Mouse (Mus musculus) testis, adult 2 months (tissue): ENCODE results near the gene Rad51. TPM values are rescaled to one million over a fixed set of nuclear protein-coding genes. Genes with fewer than 3 reads are reported as not detected.
A peak's percentile ranks its signal among the peaks of the same experiment; 100 is the strongest.

Source experiments
- H3K27ac ChIP-seq: fragments of 200-500 bp; 2 replicates; pipeline ENCODE4 v1.5.1; 2012; ENCODE audit warnings: low read depth, low read length; ENCODE audit not compliant: control insufficient read depth, insufficient read depth
- H3K27me3 ChIP-seq: fragments of 200-500 bp; 2 replicates; pipeline ENCODE4 v1.6.1; 2012; ENCODE audit warnings: mild to moderate bottlenecking, low read length, moderate library complexity; ENCODE audit not compliant: control insufficient read depth, insufficient read depth
- H3K36me3 ChIP-seq: fragments of 200-500 bp; 2 replicates; pipeline ENCODE4 v1.6.1; 2012; ENCODE audit warnings: mild to moderate bottlenecking, low read length; ENCODE audit not compliant: control insufficient read depth, insufficient read depth
- H3K4me1 ChIP-seq: fragments of 200-500 bp; 2 replicates; pipeline ENCODE4 v1.6.1; 2012; ENCODE audit warnings: low read length; ENCODE audit not compliant: control insufficient read depth, insufficient read depth
- H3K4me3 ChIP-seq: fragments of 200-500 bp; 2 replicates; pipeline ENCODE4 v1.5.1; 2012; ENCODE audit warnings: low read depth, mild to moderate bottlenecking, low read length, moderate library complexity, mixed read lengths; ENCODE audit not compliant: control insufficient read depth
- CTCF ChIP-seq: fragments of 200-500 bp; IDR thresholded peaks from 2 replicates; pipeline ENCODE4 v1.5.1; 2012; ENCODE audit warnings: low read depth, mild to moderate bottlenecking, inconsistent platforms, low read length, moderate library complexity; ENCODE audit not compliant: control insufficient read depth, insufficient read depth, insufficient replicate concordance
- POLR2A ChIP-seq: fragments of 200-500 bp; IDR thresholded peaks from 2 replicates; pipeline ENCODE4 v1.6.1; 2012; ENCODE audit warnings: low read depth, mild to moderate bottlenecking, inconsistent platforms, low read length, moderate library complexity; ENCODE audit not compliant: control insufficient read depth
- polyA plus RNA-seq: library from polyadenylated mRNA; depleted of rRNA; stranded (reverse); fragments of >200 nt; gene quantifications from 2 replicates; pipeline ENCODE4 v1.2.3, GENCODE M21; 2012

The Rad51 gene
- polyA plus RNA-seq, 1 experiment = 15.1 TPM

GRCm38 (mm10) chr2:119113121-119113925, 730 bp downstream of the Rad51 start:
- peak overlapping the region; percentile 96 for H3K4me3 ChIP-seq
- no peaks in the 10 kb centered on the region for H3K4me1 ChIP-seq
- TF ChIP-seq CTCF (no peak), POLR2A (no peak)
- no peaks in the 10 kb centered on the region for H3K36me3 ChIP-seq
- H3K27me3 ChIP-seq = no peaks in the 10 kb centered on the region
- peak overlapping the region; percentile 75 for H3K27ac ChIP-seq

GRCm38 (mm10) chr2:119136346-119136898, 23.8 kb downstream of the Rad51 start:
- TF ChIP-seq CTCF (no peak), POLR2A (no peak)
- H3K27ac ChIP-seq = no peak overlapping the region
- H3K4me1 ChIP-seq = no peaks in the 10 kb centered on the region
- H3K36me3 ChIP-seq = peaks cover 8% of the 10 kb centered on the region
- no peak overlapping the region for H3K4me3 ChIP-seq
- H3K27me3 ChIP-seq = no peaks in the 10 kb centered on the region

GRCm38 (mm10) chr2:119145199-119145598, 32.6 kb downstream of the Rad51 start:
- TF ChIP-seq POLR2A (no peak), CTCF (no peak)
- H3K36me3 ChIP-seq = peaks cover 10% of the 10 kb centered on the region

DNA sequence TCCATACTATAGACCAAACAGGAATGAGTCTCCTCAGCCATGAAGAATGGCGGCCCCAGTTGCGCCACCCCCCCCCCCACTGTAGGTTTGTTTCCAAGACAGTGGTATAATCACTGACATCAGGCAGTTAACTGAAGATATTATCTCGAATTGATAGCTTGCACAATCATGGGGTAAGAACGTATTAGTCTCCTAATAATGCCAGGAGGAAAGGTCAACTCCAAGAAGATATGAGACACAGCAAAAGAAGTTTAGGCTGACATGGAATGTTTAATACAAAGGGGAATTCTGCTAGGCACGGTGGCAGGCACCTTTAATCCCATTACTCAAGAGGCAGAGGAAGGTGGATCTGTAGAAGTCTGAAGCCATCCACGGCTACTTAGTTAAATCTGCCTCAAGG, 33.8 kb downstream of the Rad51 start:
- no peak overlapping the region for H3K4me3 ChIP-seq

More at GRCm38 (mm10) chr2:119145199-119145598, 32.6 kb downstream of the Rad51 start:
- Histone ChIP-seq H3K4me1 (no peaks in the 10 kb centered on the region), H3K27me3 (no peaks in the 10 kb centered on the region), H3K27ac (no peak overlapping the region), H3K4me3 (no peak overlapping the region)

DNA sequence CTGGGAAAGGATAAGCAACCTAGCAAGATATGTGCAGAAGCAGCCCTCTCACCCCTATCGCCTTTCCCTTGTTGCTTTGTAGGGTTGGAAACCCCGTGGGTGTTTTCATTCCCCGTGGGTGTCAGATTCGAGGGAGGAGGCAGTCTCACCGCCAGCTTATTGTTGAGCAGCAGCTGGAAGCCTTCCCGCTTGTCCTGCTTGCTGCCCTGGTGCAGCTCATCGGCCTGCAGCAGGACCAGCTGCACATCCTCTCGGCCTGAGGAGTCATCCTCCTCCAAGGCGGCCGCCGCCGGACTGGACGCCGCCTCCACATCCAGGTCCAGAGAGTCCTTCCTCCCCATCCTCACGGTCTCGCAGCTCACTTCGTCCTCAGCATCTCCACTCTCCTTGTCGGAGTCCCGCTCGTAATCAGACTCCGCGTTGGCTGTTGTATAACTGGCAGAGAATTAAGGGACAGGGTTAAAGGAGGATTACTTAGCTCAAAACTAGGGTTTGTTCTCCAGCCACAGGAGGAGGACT, 34.6 kb downstream of the Rad51 start:
- no peak overlapping the region for H3K4me3 ChIP-seq
- no peaks in the 10 kb centered on the region for H3K27me3 ChIP-seq
- H3K27ac ChIP-seq = no peak overlapping the region
- no peaks in the 10 kb centered on the region for H3K4me1 ChIP-seq
- peaks cover 12% of the 10 kb centered on the region for H3K36me3 ChIP-seq
- TF ChIP-seq CTCF (no peak), POLR2A (no peak)

More for the DNA sequence above, 33.8 kb downstream of the Rad51 start:
- TF ChIP-seq CTCF = no peak
- no peak for TF ChIP-seq POLR2A
- H3K4me1 ChIP-seq = no peaks in the 10 kb centered on the region
- no peak overlapping the region for H3K27ac ChIP-seq
- no peaks in the 10 kb centered on the region for H3K27me3 ChIP-seq
- H3K36me3 ChIP-seq = peaks cover 12% of the 10 kb centered on the region

- Histone ChIP-seq H3K27ac (no peak overlapping the region), H3K27me3 (no peaks in the 10 kb centered on the region), H3K4me1 (no peaks in the 10 kb centered on the region), H3K36me3 (peaks cover 12% of the 10 kb centered on the region), H3K4me3 (no peak overlapping the region)
- TF ChIP-seq POLR2A (no peak), CTCF (no peak)
Observed at GRCm38 (mm10) chr2:119147775-119148174, 35.2 kb downstream of the Rad51 start.

DNA sequence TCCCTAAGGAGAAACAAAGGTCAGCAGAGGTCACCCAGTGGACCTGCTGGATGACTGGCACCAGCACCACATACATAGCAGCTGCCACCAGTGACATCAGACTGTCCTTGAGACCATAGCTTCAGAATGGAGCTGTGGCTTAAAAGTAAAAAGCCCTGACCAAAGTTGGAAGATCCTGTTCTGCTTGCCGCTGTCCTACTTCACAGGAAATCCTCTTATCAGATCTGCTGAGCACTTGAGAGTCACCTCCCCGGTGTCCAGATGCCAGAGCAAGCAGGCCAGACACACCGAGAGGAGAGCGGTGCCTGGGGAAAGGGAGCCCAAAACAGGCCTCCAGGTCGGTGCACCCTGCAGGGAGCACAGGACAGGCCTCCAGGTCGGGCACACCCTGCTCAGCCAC, 39.7 kb downstream of the Rad51 start:
- Histone ChIP-seq H3K36me3 (peaks cover 5% of the 10 kb centered on the region), H3K4me1 (peaks cover 2% of the 10 kb centered on the region; the same call in 1 of the 2 replicates), H3K4me3 (no peak overlapping the region), H3K27me3 (no peaks in the 10 kb centered on the region), H3K27ac (no peak overlapping the region)
- TF ChIP-seq CTCF (no peak), POLR2A (no peak)
